Mouse (Mus musculus): ENCODE measurements around the gene Abracl. TPM values are rescaled to one million over a fixed set of nuclear protein-coding genes. Genes with fewer than 3 reads are reported as not detected.

Gene Abracl
- polyA plus RNA-seq, 1 experiment: 1.2 TPM

- H3K4me3 ChIP-seq (replicated peaks): no peak overlapping the region
- TF ChIP-seq GATA1 (IDR thresholded peaks at IDR 0.05; ENCODE audit: low read length) (no peak), TAL1 (IDR thresholded peaks at IDR 0.05; ENCODE audit: low read length) (no peak)
- H3K36me3 ChIP-seq (ENCODE audit: control insufficient read depth): no peaks in the 10 kb centered on the region
- no peaks in the 10 kb centered on the region for H3K9me3 ChIP-seq (ENCODE audit: control insufficient read depth, low read length)
- H3K4me1 ChIP-seq (ENCODE audit: control insufficient read depth): no peaks in the 10 kb centered on the region
- H3K27me3 ChIP-seq (ENCODE audit: control insufficient read depth): no peaks in the 10 kb centered on the region
These were observed 57.0 kb downstream of the Abracl start for GRCm38 (mm10) chr10:17966090-17966489.

Other genes starting within 250 kb of the Abracl start
- 0.01 and 0.02 TPM in 2 replicates for gene Txlnb, start 227.1 kb downstream of the Abracl start, polyA plus RNA-seq (2012)
- 0.58 and 0.67 TPM in 2 replicates for gene Heca, start 75.2 kb downstream of the Abracl start, polyA plus RNA-seq (2012)
- gene Reps1, start 32.6 kb upstream of the Abracl start, polyA plus RNA-seq (2012): 1.1 TPM in 2 replicates
- not detected in 2 replicates for gene Ect2l, start 187.6 kb upstream of the Abracl start, polyA plus RNA-seq (2012)
- 0.30 and 0.39 TPM in 2 replicates for gene Ccdc28a, start 211.7 kb upstream of the Abracl start, polyA plus RNA-seq (2012)